Mouse (Mus musculus): ENCODE measurements around the gene Cldn19. TPM values are rescaled to one million over a fixed set of nuclear protein-coding genes. Genes with fewer than 3 reads are reported as not detected.

The Cldn19 gene
- total and polyA plus RNA-seq, 2 experiments from 2014 or later = 1.7 to 3.6 TPM

GRCm38 (mm10) chr4:119295134-119295453 is 39.9 kb downstream of the Cldn19 start:
- TF ChIP-seq CTCF (IDR thresholded peaks at IDR 0.05; ENCODE audit: low read depth) = no peak
- peak overlapping the region; percentile 84 for H3K27ac ChIP-seq
- H3K9me3 ChIP-seq (ENCODE audit: low read length) = no peaks in the 10 kb centered on the region
- H3K4me1 ChIP-seq (ENCODE audit: insufficient read depth, low read length) = no peaks in the 10 kb centered on the region
- peak overlapping the region; percentile 87 for H3K4me3 ChIP-seq (ENCODE audit: low read length)
- no peaks in the 10 kb centered on the region for H3K27me3 ChIP-seq (ENCODE audit: insufficient read depth, low read length)
- no peaks in the 10 kb centered on the region for H3K36me3 ChIP-seq (ENCODE audit: insufficient read depth, low read length)
- no peak for ATAC-seq
- H3K9ac ChIP-seq (replicated peaks; ENCODE audit: low read length) = peak overlapping the region; percentile 52
- no peak for DNase-seq (ENCODE audit: low spot score)
- WGBS = 6% methylated on average over 6 of the region's 6 CpGs
- H3K4me2 ChIP-seq (ENCODE audit: low read depth, low read length) = peak overlapping the region; percentile 52

- no peak overlapping the region for H3K4me3 ChIP-seq (ENCODE audit: low read length)
- no peak overlapping the region for H3K9ac ChIP-seq (replicated peaks; ENCODE audit: low read length)
- no peak overlapping the region for H3K27ac ChIP-seq
- no peak overlapping the region for H3K4me2 ChIP-seq (ENCODE audit: low read depth, low read length)
- no peaks in the 10 kb centered on the region for H3K27me3 ChIP-seq (ENCODE audit: insufficient read depth, low read length)
- DNase-seq (ENCODE audit: low spot score) (no peak), ATAC-seq (no peak)
- WGBS = 85% methylated on average over 2 of the region's 2 CpGs
- TF ChIP-seq CTCF (IDR thresholded peaks at IDR 0.05; ENCODE audit: low read depth) = no peak
- H3K4me1 ChIP-seq (ENCODE audit: insufficient read depth, low read length) = no peaks in the 10 kb centered on the region
- no peaks in the 10 kb centered on the region for H3K9me3 ChIP-seq (ENCODE audit: low read length)
- no peaks in the 10 kb centered on the region for H3K36me3 ChIP-seq (ENCODE audit: insufficient read depth, low read length)
Observed at GRCm38 (mm10) chr4:119297361-119297760, 42.1 kb downstream of the Cldn19 start.

DNA sequence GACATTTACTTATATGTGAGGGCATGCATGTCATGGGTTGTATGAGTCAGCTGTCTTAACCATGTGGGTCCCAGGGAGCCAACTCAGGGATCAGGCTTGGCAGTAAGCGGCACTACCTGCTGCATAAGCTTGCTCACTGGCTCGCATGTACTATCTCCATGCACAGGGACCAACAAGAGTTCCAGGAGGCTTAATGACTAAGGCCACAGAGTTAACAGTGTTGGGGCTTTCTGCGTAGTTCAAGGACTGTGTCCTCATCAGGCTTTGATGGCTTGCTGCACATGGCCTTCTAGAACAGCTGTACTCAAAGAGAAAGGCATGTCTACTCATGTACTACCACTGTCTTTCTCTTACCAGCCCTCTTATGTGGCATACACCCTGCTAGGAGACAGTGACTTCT is 45.5 kb downstream of the Cldn19 start:
- ATAC-seq = no peak

DNA sequence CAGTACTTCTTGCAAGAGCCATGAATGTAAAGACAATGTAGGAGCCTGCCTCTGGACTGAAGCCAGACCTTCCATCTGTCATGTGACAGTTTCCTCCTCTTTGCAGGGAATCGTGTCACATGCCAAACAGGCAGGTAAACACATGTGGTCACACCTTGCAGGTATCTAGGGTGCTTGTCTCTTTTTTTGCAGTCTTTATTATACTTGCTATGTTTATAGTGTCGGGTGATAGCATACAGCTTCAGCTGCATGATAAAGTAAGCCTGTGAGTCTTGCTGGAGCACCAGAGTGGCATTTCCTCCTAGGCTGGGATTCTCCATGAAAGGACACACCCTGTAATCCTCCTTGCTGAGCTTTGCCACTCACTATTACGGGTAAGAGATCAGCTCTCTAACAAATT is 46.6 kb downstream of the Cldn19 start:
- Histone ChIP-seq H3K4me1 (ENCODE audit: insufficient read depth, low read length) (no peaks in the 10 kb centered on the region), H3K27ac (no peak overlapping the region), H3K4me3 (ENCODE audit: low read length) (no peak overlapping the region), H3K9me3 (ENCODE audit: low read length) (no peaks in the 10 kb centered on the region), H3K4me2 (ENCODE audit: low read depth, low read length) (no peak overlapping the region), H3K36me3 (ENCODE audit: insufficient read depth, low read length) (no peaks in the 10 kb centered on the region), H3K27me3 (ENCODE audit: insufficient read depth, low read length) (no peaks in the 10 kb centered on the region), H3K9ac (replicated peaks; ENCODE audit: low read length) (no peak overlapping the region)
- DNase-seq (ENCODE audit: low spot score) (no peak), ATAC-seq (no peak)
- WGBS = 85% methylated on average over 3 of the region's 3 CpGs
- no peak for TF ChIP-seq CTCF (IDR thresholded peaks at IDR 0.05; ENCODE audit: low read depth)

More for the DNA sequence above, 45.5 kb downstream of the Cldn19 start:
- no peak overlapping the region for H3K9ac ChIP-seq (replicated peaks; ENCODE audit: low read length)
- 88% methylated on average over 3 of the region's 3 CpGs for whole genome bisulfite sequencing
- no peak overlapping the region for H3K4me2 ChIP-seq (ENCODE audit: low read depth, low read length)
- no peaks in the 10 kb centered on the region for H3K36me3 ChIP-seq (ENCODE audit: insufficient read depth, low read length)
- no peaks in the 10 kb centered on the region for H3K27me3 ChIP-seq (ENCODE audit: insufficient read depth, low read length)
- no peak overlapping the region for H3K27ac ChIP-seq
- no peak for TF ChIP-seq CTCF (IDR thresholded peaks at IDR 0.05; ENCODE audit: low read depth)
- H3K4me1 ChIP-seq (ENCODE audit: insufficient read depth, low read length) = no peaks in the 10 kb centered on the region
- no peak overlapping the region for H3K4me3 ChIP-seq (ENCODE audit: low read length)
- DNase-seq (ENCODE audit: low spot score) = no peak
- no peaks in the 10 kb centered on the region for H3K9me3 ChIP-seq (ENCODE audit: low read length)

DNA sequence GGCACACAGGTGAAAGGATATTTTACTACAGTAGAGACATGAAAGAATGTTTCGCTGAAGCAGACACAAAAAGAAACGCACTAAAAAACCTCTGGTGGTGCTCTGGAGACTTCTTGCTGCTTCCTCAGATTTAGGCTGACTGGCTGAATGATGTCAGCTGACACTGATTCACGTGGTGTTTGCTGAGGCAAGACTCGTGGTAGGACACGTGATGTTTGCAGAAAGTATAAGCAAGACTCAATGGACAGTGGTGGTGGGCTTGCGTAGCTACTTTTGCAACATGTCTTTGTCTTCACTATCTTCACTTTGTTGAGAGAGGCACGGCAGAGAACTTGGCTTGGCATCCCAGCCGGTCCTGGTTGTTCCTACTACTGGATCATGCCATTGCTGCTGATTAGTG is 48.1 kb downstream of the Cldn19 start:
- Histone ChIP-seq H3K27me3 (ENCODE audit: insufficient read depth, low read length) (no peaks in the 10 kb centered on the region), H3K27ac (no peak overlapping the region), H3K9me3 (ENCODE audit: low read length) (no peaks in the 10 kb centered on the region), H3K9ac (replicated peaks; ENCODE audit: low read length) (no peak overlapping the region), H3K4me1 (ENCODE audit: insufficient read depth, low read length) (no peaks in the 10 kb centered on the region), H3K4me3 (ENCODE audit: low read length) (no peak overlapping the region), H3K4me2 (ENCODE audit: low read depth, low read length) (no peak overlapping the region), H3K36me3 (ENCODE audit: insufficient read depth, low read length) (no peaks in the 10 kb centered on the region)
- 91% methylated on average over 8 of the region's 8 CpGs for WGBS
- TF ChIP-seq CTCF (IDR thresholded peaks at IDR 0.05; ENCODE audit: low read depth) = no peak
- DNase-seq (ENCODE audit: low spot score) = no peak
- ATAC-seq = no peak

GRCm38 (mm10) chr4:119305418-119305817 is 50.2 kb downstream of the Cldn19 start:
- no peak for DNase-seq (ENCODE audit: low spot score)
- TF ChIP-seq CTCF (IDR thresholded peaks at IDR 0.05; ENCODE audit: low read depth) = no peak
- WGBS = 78% methylated on average over 5 of the region's 5 CpGs

More at GRCm38 (mm10) chr4:119305418-119305817, 50.2 kb downstream of the Cldn19 start:
- Histone ChIP-seq H3K9me3 (ENCODE audit: low read length) (no peaks in the 10 kb centered on the region), H3K4me3 (ENCODE audit: low read length) (no peak overlapping the region), H3K4me2 (ENCODE audit: low read depth, low read length) (no peak overlapping the region), H3K9ac (replicated peaks; ENCODE audit: low read length) (no peak overlapping the region), H3K27ac (no peak overlapping the region), H3K36me3 (ENCODE audit: insufficient read depth, low read length) (peaks cover 5% of the 10 kb centered on the region; the same call in 1 of the 2 replicates), H3K27me3 (ENCODE audit: insufficient read depth, low read length) (no peaks in the 10 kb centered on the region), H3K4me1 (ENCODE audit: insufficient read depth, low read length) (no peaks in the 10 kb centered on the region)
- ATAC-seq = no peak

Other genes starting within 250 kb of the Cldn19 start
- gene Slc2a1, start 146.7 kb upstream of the Cldn19 start, total RNA-seq (2014; rRNA removed) = 119 and 120 TPM in 2 replicates
- gene Slc2a1, start 146.7 kb upstream of the Cldn19 start, polyA plus RNA-seq (2015; fragmentation: Nextera tagmentation; extraction: Ambion mirVana) = 48.8 and 50.6 TPM in 2 replicates
- gene Zfp691, start 81.2 kb upstream of the Cldn19 start, total RNA-seq (2014; rRNA removed) = 4.6 and 198 TPM in 2 replicates
- gene Zfp691, start 81.2 kb upstream of the Cldn19 start, polyA plus RNA-seq (2015; fragmentation: Nextera tagmentation; extraction: Ambion mirVana) = 3.6 and 3.7 TPM in 2 replicates
- gene Ermap, start 65.4 kb upstream of the Cldn19 start, total RNA-seq (2014; rRNA removed) = 0.18 and 0.37 TPM in 2 replicates
- 0.48 and 0.50 TPM in 2 replicates for gene Ermap, start 65.4 kb upstream of the Cldn19 start, polyA plus RNA-seq (2015; fragmentation: Nextera tagmentation; extraction: Ambion mirVana)
- gene Svbp, start 60.1 kb upstream of the Cldn19 start, total RNA-seq (2014; rRNA removed) = 40.9 and 64.7 TPM in 2 replicates
- 175 and 179 TPM in 2 replicates for gene Svbp, start 60.1 kb upstream of the Cldn19 start, polyA plus RNA-seq (2015; fragmentation: Nextera tagmentation; extraction: Ambion mirVana)
- 0.37 TPM in 1 of 2 replicates, not detected in the other for gene Tmem269, start 37.2 kb upstream of the Cldn19 start, total RNA-seq (2014; rRNA removed)
- 0.30 and 0.43 TPM in 2 replicates for gene Tmem269, start 37.2 kb upstream of the Cldn19 start, polyA plus RNA-seq (2015; fragmentation: Nextera tagmentation; extraction: Ambion mirVana)
- 15.3 and 26.4 TPM in 2 replicates for gene AU022252, start 22.7 kb upstream of the Cldn19 start, total RNA-seq (2014; rRNA removed)
- gene AU022252, start 22.7 kb upstream of the Cldn19 start, polyA plus RNA-seq (2015; fragmentation: Nextera tagmentation; extraction: Ambion mirVana) = 19.8 and 20.5 TPM in 2 replicates
- 15.3 and 18.3 TPM in 2 replicates for gene P3h1, start 22.5 kb upstream of the Cldn19 start, total RNA-seq (2014; rRNA removed)
- 9.1 and 9.8 TPM in 2 replicates for gene P3h1, start 22.5 kb upstream of the Cldn19 start, polyA plus RNA-seq (2015; fragmentation: Nextera tagmentation; extraction: Ambion mirVana)
- gene Ybx1, start 39.2 kb downstream of the Cldn19 start, total RNA-seq (2014; rRNA removed) = 376 and 481 TPM in 2 replicates
- 922 and 930 TPM in 2 replicates for gene Ybx1, start 39.2 kb downstream of the Cldn19 start, polyA plus RNA-seq (2015; fragmentation: Nextera tagmentation; extraction: Ambion mirVana)
- gene Ppih, start 65.1 kb downstream of the Cldn19 start, total RNA-seq (2014; rRNA removed) = 27.4 and 29.9 TPM in 2 replicates
- gene Ppih, start 65.1 kb downstream of the Cldn19 start, polyA plus RNA-seq (2015; fragmentation: Nextera tagmentation; extraction: Ambion mirVana) = 50.4 and 55.3 TPM in 2 replicates
- gene Ccdc30, start 160.1 kb downstream of the Cldn19 start, total RNA-seq (2014; rRNA removed) = 10.0 and 13.4 TPM in 2 replicates
- gene Ccdc30, start 160.1 kb downstream of the Cldn19 start, polyA plus RNA-seq (2015; fragmentation: Nextera tagmentation; extraction: Ambion mirVana) = 23.1 and 24.3 TPM in 2 replicates
- gene Ppcs, start 167.0 kb downstream of the Cldn19 start, total RNA-seq (2014; rRNA removed) = 12.1 and 14.1 TPM in 2 replicates
- gene Ppcs, start 167.0 kb downstream of the Cldn19 start, polyA plus RNA-seq (2015; fragmentation: Nextera tagmentation; extraction: Ambion mirVana) = 28.5 and 29.4 TPM in 2 replicates
- 0.11 TPM in 1 of 2 replicates, not detected in the other for gene Zmynd12, start 167.4 kb downstream of the Cldn19 start, total RNA-seq (2014; rRNA removed)
- 0.51 and 1.3 TPM in 2 replicates for gene Zmynd12, start 167.4 kb downstream of the Cldn19 start, polyA plus RNA-seq (2015; fragmentation: Nextera tagmentation; extraction: Ambion mirVana)
- 39.8 and 43.1 TPM in 2 replicates for gene Rimkla, start 237.2 kb downstream of the Cldn19 start, total RNA-seq (2014; rRNA removed)
- gene Rimkla, start 237.2 kb downstream of the Cldn19 start, polyA plus RNA-seq (2015; fragmentation: Nextera tagmentation; extraction: Ambion mirVana) = 20.9 and 23.1 TPM in 2 replicates

Data from hindbrain, postnatal 0 days (tissue).